Mouse (Mus musculus) intestine, embryonic 16.5 days (tissue): ENCODE data around the gene Clec1a. TPM values are rescaled to one million over a fixed set of nuclear protein-coding genes. Genes with fewer than 3 reads are reported as not detected.

Experiments used
- ATAC-seq: fragments of 200-750 bp; cut with Nextera tagmentation; 2 replicates; pipeline ENCODE4 v1.8.0; 2017; ENCODE audit warnings: moderate TSS enrichment, moderate library complexity
- H3K27ac ChIP-seq: fragments of 300-500 bp; sonication (generic); 2 replicates; pipeline ENCODE4 v1.5.1; 2014; ENCODE audit warnings: mild to moderate bottlenecking, low read length
- H3K27me3 ChIP-seq: fragments of 300-500 bp; sonication (generic); replicated peaks from 2 replicates; pipeline ENCODE4 v1.6.1; 2014; ENCODE audit warnings: low read length, control low read depth, mixed read lengths; ENCODE audit not compliant: control insufficient read depth, insufficient read depth
- H3K36me3 ChIP-seq: fragments of 300-500 bp; sonication (generic); 2 replicates; pipeline ENCODE4 v1.6.1; 2014; ENCODE audit warnings: low read length, control low read depth; ENCODE audit not compliant: control insufficient read depth, insufficient read depth
- H3K4me1 ChIP-seq: fragments of 300-500 bp; sonication (generic); 2 replicates; pipeline ENCODE4 v1.6.1; 2014; ENCODE audit warnings: low read length, control low read depth, mixed read lengths; ENCODE audit not compliant: control insufficient read depth, insufficient read depth
- H3K4me2 ChIP-seq: fragments of 300-500 bp; sonication (generic); 2 replicates; pipeline ENCODE4 v1.6.1; 2014; ENCODE audit warnings: low read depth, low read length, control low read depth
- H3K4me3 ChIP-seq: fragments of 300-500 bp; sonication (generic); 2 replicates; pipeline ENCODE4 v1.5.1; 2014; ENCODE audit warnings: mild to moderate bottlenecking, low read length
- H3K9ac ChIP-seq: fragments of 300-500 bp; sonication (generic); 2 replicates; pipeline ENCODE4 v1.6.1; 2014; ENCODE audit warnings: low read depth, low read length
- H3K9me3 ChIP-seq: fragments of 300-500 bp; sonication (generic); 2 replicates; pipeline ENCODE4 v1.6.1; 2016; ENCODE audit warnings: low read length, control low read depth; ENCODE audit not compliant: control insufficient read depth
- WGBS: fragments of 180-500 bp; shearing (Covaris S2); extraction: QIAGEN DNeasy Blood & Tissue Kit; methylation state at CpG from one replicate; pipeline ENCODE4 v1.1.7; 2014; 5-methylcytosine and 5-hydroxymethylcytosine counted together
- polyA plus RNA-seq: library from polyadenylated mRNA; unstranded; fragments of >200 nt; fragmentation: Nextera tagmentation; extraction: Ambion mirVana; gene quantifications from 2 replicates; pipeline ENCODE4 v1.2.1, GENCODE M21; 2015

The Clec1a gene
- polyA plus RNA-seq, 1 experiment from 2014 or later: 3.6 TPM

DNA sequence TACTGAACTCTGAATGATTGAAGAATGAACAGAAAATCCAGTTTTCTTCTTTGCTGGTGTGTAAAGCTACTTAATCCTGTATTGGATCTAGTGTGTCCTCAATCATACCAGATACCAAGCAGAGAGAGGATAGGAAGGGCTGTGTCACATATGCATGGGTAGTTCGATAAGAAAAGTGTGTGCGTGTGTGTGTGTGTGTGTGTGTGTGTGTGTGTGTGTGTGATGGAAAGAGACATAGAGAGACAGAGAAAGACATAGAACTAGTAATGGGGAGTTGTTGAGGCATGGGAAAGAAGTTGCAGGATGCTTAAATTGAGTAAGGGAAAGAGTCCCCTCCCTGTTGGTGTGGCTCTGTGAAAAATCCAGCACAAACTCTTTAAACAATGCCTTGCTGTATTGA is 66.0 kb downstream of the Clec1a start, which contains the start of gene Clec12b:
Gene Clec12b, minus strand, starts transcription at position 101 of the 400 bp plus-strand sequence.
- Histone ChIP-seq H3K4me3 (no peak within 1 kb of the TSS), H3K4me1 (no peaks in the 10 kb centered on the region), H3K9me3 (no peaks in the 10 kb centered on the region), H3K36me3 (no peaks in the 10 kb centered on the region), H3K27ac (no peak within 1 kb of the TSS), H3K4me2 (no peak within 1 kb of the TSS), H3K27me3 (no peaks in the 10 kb centered on the region), H3K9ac (no peak within 1 kb of the TSS)
- 66% methylated on average over 2 of the region's 2 CpGs for WGBS
- no peak for ATAC-seq

DNA sequence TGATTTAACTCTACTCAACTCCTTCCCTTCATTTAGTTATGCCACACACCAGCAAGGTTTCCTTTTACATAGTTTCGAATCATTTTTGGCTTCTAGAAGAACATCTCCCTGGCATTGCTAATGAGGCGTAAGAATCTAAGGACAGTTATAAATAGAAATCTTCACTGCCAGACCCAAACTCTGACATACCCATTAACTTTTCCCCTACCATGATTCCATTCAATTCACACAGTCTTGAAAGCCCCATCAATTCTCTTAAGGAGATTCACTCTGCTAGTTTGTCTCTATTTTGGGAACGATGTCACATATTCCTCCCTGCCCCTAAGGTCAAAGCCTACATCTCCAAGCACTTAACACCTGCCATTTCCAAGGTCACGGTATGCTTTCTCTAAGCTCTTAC is 66.8 kb downstream of the Clec1a start:
- Histone ChIP-seq H3K27ac (no peak overlapping the region), H3K27me3 (no peaks in the 10 kb centered on the region), H3K4me1 (no peaks in the 10 kb centered on the region), H3K36me3 (no peaks in the 10 kb centered on the region), H3K9ac (no peak overlapping the region), H3K4me3 (no peak overlapping the region), H3K4me2 (no peak overlapping the region), H3K9me3 (no peaks in the 10 kb centered on the region)
- 81% methylated on average over 4 of the region's 4 CpGs for WGBS
- ATAC-seq: no peak

DNA sequence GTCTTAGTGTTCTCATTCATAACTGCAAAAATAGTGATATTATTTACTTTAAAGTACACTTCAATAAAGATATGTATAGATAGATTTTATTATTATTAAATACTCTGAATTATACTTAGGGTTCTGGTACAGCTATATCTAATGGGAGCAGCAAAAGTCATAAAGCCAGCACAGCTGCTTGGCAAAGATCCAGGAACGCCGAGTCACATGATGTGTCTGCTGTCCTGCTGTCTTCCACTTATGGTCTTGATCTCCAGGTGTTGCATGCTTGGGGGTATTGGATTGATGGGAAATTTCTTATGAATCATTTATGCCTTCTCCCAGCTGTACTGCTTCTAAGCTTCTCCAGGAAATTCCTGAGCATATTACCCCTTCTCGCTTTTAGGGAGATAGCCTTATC is 68.3 kb downstream of the Clec1a start:
- ATAC-seq: peak; percentile 87
- Histone ChIP-seq H3K4me3 (no peak overlapping the region), H3K4me2 (no peak overlapping the region), H3K27me3 (no peaks in the 10 kb centered on the region), H3K9me3 (no peaks in the 10 kb centered on the region), H3K27ac (no peak overlapping the region), H3K4me1 (no peaks in the 10 kb centered on the region), H3K36me3 (no peaks in the 10 kb centered on the region), H3K9ac (no peak overlapping the region)
- 48% methylated on average over 3 of the region's 3 CpGs for WGBS

DNA sequence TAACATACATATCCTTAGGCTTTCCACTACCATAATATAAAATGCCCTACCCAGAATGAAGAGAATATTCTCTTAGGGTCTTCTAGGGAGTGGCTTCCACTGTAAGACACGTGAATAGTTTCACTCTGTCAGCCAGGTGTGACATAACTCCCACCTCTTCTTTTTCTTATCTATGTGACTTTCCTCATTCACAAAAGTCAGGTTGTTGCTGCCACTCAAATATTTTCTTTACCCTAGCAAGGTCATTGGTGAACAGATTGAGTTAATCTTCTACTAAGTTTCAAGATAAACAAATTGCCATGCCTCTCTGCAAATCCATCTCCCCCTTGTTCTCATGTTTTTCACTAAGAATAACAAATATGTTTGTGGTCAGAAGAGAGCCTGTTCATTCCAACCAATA is 70.1 kb downstream of the Clec1a start:
- Histone ChIP-seq H3K9ac (no peak overlapping the region), H3K4me1 (no peaks in the 10 kb centered on the region), H3K36me3 (no peaks in the 10 kb centered on the region), H3K27ac (no peak overlapping the region), H3K9me3 (no peaks in the 10 kb centered on the region), H3K4me3 (no peak overlapping the region), H3K4me2 (no peak overlapping the region), H3K27me3 (no peaks in the 10 kb centered on the region)
- peak; percentile 58 for ATAC-seq
- 37% methylated on average over 1 of the region's 1 CpGs for WGBS

DNA sequence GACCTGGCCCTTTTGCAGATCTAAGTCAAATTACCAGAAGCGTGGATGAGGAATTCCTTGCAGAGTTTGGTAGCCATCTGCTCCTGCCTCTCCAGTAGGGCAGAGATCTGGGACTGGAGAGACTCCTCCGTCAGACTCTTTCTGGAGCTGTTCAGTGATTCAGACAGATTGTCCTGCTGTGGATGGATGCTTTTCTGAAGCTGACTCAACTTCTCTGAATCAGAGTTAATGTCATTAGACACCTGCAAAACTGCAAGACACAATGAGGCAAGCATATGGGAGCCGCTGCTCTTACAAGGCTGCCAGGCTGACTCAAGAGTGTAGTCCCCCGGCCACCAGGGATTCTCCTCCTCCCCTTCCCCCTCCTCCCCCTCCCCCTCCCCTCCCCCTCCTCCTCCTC is 71.3 kb downstream of the Clec1a start:
- no peak for ATAC-seq
- Histone ChIP-seq H3K4me3 (no peak overlapping the region), H3K4me2 (no peak overlapping the region), H3K9me3 (no peaks in the 10 kb centered on the region), H3K36me3 (no peaks in the 10 kb centered on the region), H3K27ac (no peak overlapping the region), H3K27me3 (no peaks in the 10 kb centered on the region), H3K4me1 (no peaks in the 10 kb centered on the region), H3K9ac (no peak overlapping the region)
- 64% methylated on average over 4 of the region's 4 CpGs for WGBS

DNA sequence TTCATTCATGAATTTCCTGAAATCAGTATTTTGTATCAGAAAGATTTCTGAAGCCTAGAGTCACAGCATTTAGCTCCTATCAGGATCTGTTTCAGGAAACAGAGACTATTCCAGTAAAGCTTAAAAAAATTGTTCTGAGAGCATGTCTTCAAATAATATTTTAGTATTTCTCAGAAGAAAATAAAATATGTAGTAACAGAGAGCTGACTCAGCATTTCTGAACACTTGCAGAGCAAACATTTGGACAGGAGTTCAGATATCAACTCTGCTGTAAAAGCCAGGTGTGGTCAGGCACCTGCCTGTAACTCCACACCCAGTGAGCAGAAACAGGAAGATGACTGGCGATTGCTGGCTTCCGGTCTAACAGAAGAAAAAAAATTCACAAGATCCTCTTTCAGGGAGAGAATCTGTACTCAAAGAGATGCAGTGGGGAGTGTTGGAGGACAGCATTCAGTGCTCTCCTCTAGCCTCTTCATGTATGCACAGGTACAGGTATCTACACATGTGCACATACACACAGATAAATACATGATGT is 76.8 kb downstream of the Clec1a start:
- H3K4me2 ChIP-seq: no peak overlapping the region
- no peaks in the 10 kb centered on the region for H3K9me3 ChIP-seq
- peak; percentile 89 for ATAC-seq
- H3K4me1 ChIP-seq: no peaks in the 10 kb centered on the region
- 41% methylated on average over 2 of the region's 2 CpGs for WGBS
- no peak overlapping the region for H3K4me3 ChIP-seq
- H3K9ac ChIP-seq: no peak overlapping the region
- H3K27me3 ChIP-seq: no peaks in the 10 kb centered on the region
- H3K36me3 ChIP-seq: no peaks in the 10 kb centered on the region
- H3K27ac ChIP-seq: no peak overlapping the region

Other genes starting within 250 kb of the Clec1a start
- 0.24 and 0.37 TPM in 2 replicates for gene Cd69, start 176.6 kb downstream of the Clec1a start, polyA plus RNA-seq
- gene 4922502D21Rik, start 120.2 kb downstream of the Clec1a start, polyA plus RNA-seq: not detected in 2 replicates
- gene Clec12a, start 109.3 kb downstream of the Clec1a start, polyA plus RNA-seq: 0.77 and 0.88 TPM in 2 replicates
- gene Clec12b, start 66.1 kb downstream of the Clec1a start, polyA plus RNA-seq: 0.10 and 0.23 TPM in 2 replicates
- gene Clec1b, start 54.7 kb downstream of the Clec1a start, polyA plus RNA-seq: 0.76 and 0.89 TPM in 2 replicates
- gene Clec9a, start 43.1 kb downstream of the Clec1a start, polyA plus RNA-seq: 0.09 and 0.15 TPM in 2 replicates
- gene Olr1, start 55.2 kb upstream of the Clec1a start, polyA plus RNA-seq: 0.06 TPM in 1 of 2 replicates, not detected in the other
- gene Tmem52b, start 60.6 kb upstream of the Clec1a start, polyA plus RNA-seq: 0.11 TPM in 1 of 2 replicates, not detected in the other
- 37.9 and 38.7 TPM in 2 replicates for gene Gabarapl1, start 81.2 kb upstream of the Clec1a start, polyA plus RNA-seq
- gene Klre1, start 125.9 kb upstream of the Clec1a start, polyA plus RNA-seq: not detected in 2 replicates
- 1.6 and 2.4 TPM in 2 replicates for gene Klrd1, start 139.8 kb upstream of the Clec1a start, polyA plus RNA-seq
- 0.59 and 0.79 TPM in 2 replicates for gene Klrk1, start 171.9 kb upstream of the Clec1a start, polyA plus RNA-seq
- not detected in 2 replicates for gene Klrc3, start 191.3 kb upstream of the Clec1a start, polyA plus RNA-seq
- gene Klrc2, start 208.7 kb upstream of the Clec1a start, polyA plus RNA-seq: 0.09 and 0.11 TPM in 2 replicates
- 0.27 and 0.49 TPM in 2 replicates for gene Klrc1, start 227.0 kb upstream of the Clec1a start, polyA plus RNA-seq